Mouse (Mus musculus) left cerebral cortex, postnatal 10 days (tissue): ENCODE results near the gene Gm609. TPM values are rescaled to one million over a fixed set of nuclear protein-coding genes. Genes with fewer than 3 reads are reported as not detected.

Source experiments
- DNase-seq, 2 experiments: peaks; one replicate each; pipeline ENCODE4 v3.0.0; 2021 to 2022; ENCODE audit warnings: low spot score in 2 of 2, mixed read lengths in 1 of 2; ENCODE audit errors: extremely low spot score in 1 of 2
- intact Hi-C: fragments of 180-260 bp; cut with DNase I; formaldehyde crosslinking; loops from one replicate; pipeline ENCODE4 v1.15.1; 2025
- total RNA-seq, 2 experiments: library from RNA; stranded (reverse); gene quantifications; 2 replicates each; pipeline ENCODE4 v1.2.3; 2021

Gm609 gene
- total RNA-seq, 2 experiments from 2014 or later: 0.12 to 0.45 TPM

DNA sequence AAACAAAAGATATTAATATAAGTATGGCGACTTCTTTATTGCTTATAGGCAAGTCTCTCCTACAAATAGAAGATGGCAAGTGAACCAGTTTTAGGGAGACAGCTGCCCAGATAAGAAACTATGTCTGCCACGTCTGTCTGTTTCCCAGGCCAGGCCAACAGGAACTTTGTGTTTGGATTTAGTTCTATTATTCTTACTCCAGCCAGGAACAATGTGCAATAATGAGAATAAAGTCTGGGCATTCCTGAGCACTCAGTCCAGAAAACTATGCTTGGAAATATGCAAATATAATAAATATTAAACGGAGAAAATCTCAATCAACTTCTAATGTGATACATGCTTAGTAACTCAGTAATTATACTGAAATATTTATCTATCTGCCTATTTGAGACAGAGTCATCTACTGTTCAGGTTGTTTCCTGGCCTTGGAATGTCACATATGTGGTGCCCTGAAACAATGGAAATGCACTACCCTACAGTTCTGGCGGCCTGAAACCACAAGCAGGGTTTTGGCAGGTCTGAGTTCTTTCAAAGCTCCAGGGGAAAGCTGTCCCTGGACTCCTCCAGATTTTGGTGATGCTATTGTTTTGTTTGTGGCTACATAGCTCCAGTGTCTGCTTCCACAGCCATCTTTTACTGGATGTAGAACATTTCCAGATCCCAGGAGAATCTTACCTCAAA, 123.3 kb downstream of the Gm609 start:
- DNase-seq: no peak
- intact Hi-C loops: no loop called here

- DNase-seq: no peak
- intact Hi-C loops: no loop called here
These were observed 126.7 kb downstream of the Gm609 start for GRCm38 (mm10) chr16:45366111-45366510.

DNA sequence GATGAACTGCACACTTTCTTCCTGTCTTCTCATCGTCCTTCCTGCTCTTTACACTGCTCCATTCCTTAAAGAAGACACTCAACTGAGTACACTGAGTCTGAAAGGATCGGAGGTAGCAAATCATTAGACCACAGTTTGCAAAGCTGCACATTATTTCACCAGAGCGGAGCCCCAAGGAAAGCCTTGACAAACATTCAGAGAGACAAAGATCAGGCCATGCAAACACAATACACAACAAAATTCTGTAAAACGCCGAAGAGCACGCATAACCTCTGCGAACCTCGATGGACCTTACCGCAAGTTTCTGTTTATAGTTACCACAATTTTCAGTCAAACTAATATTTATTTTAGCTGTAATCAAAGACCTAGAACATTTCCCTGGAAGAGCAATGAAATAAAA, 127.4 kb downstream of the Gm609 start:
- intact Hi-C loops: no loop called here
- DNase-seq: no peak

- intact Hi-C loops: no loop called here
- DNase-seq: no peak
These were observed 128.1 kb downstream of the Gm609 start for GRCm38 (mm10) chr16:45364627-45365026.

DNA sequence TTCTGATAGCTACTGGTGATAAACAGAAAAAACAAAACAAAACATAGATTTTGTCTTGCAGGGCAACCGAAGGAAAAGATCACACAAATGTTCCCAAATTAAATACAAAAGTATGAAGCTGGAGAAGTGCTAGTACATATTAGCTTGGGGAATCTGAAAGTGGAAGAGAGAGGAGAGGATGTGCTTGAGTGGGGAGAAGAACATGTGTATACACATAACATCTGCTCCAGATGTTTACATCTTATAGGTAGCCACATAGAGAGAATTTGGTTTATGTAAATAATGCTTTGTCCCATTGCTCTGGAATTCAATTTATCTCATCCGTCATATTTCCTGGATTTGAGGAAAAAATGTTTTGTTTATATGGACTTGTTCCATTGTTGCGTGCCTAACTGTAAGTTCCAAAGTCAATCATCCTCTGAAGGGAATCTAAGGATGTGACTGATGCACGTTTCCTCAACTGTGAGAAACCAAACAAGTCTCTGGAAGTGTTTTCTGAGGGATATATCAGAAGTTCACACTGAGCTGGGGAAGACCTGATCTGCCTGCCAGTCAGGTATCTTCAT, 129.2 kb downstream of the Gm609 start:
- intact Hi-C loops: no loop called here
- DNase-seq: no peak

Other genes with a start within 250 kb of the Gm609 start
- gene Cd200, start 83.9 kb downstream of the Gm609 start, total RNA-seq: 100 to 1,000 TPM; 250 TPM
- gene Gm17783, start 39.1 kb upstream of the Gm609 start, total RNA-seq: under 1 TPM in 1 of 2 experiments, not detected in 1; 0.43 TPM
- not detected for gene Slc9c1, start 42.3 kb upstream of the Gm609 start, total RNA-seq
- not detected for gene Gcsam, start 117.4 kb upstream of the Gm609 start, total RNA-seq
- gene BC016579, start 161.1 kb upstream of the Gm609 start, total RNA-seq: under 1 TPM; 0.15 to 0.20 TPM
- 10 to 100 TPM in 1 of 2 experiments, 1 to 10 TPM in 1; 9.7 to 10.9 TPM for gene Tmprss7, start 200.7 kb upstream of the Gm609 start, total RNA-seq
- gene Tagln3, start 231.6 kb upstream of the Gm609 start, total RNA-seq: 100 to 1,000 TPM; 224 to 244 TPM
- 10 to 100 TPM; 21.1 to 22.1 TPM for gene Abhd10, start 250.0 kb upstream of the Gm609 start, total RNA-seq